Mouse (Mus musculus): ENCODE measurements around the gene Nkx1-1.

DNA sequence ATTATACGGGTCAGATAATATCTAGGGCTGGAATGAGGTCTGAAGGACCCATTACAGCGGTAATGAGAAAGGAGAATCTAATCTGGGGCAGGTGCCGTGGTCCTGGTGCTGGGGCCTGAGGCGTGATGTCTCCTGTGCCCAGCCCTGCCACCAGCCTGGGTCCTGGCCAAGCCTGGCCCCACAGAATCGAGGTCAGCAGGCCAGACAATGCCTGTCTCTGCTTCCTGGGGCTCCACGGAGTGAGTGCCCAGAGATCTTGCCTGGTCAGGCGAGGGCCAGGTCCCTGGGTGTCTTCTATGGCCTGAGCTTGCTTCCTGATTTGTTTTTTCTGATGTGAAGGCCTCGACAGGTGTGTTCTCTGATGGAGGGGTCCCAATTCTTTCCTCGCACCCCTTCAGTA is 10.0 kb upstream of the Nkx1-1 start:
- TF ChIP-seq CTCF (IDR thresholded peaks at IDR 0.05; ENCODE audit: low read depth) (no peak), EP300 (IDR thresholded peaks at IDR 0.05; ENCODE audit: low read depth) (no peak)

All from liver, embryonic 14.5 days (tissue).